Mouse (Mus musculus) liver, embryonic 15.5 days (tissue): ENCODE results near the gene Olfr1490. TPM values are rescaled to one million over a fixed set of nuclear protein-coding genes. Genes with fewer than 3 reads are reported as not detected.
"Not testable (repeated sequence)": the region's sequence is repeated elsewhere in the genome, so short reads cannot be mapped to it uniquely, and the experiment has no call there.

Source experiments
- ATAC-seq: fragments of 200-750 bp; cut with Nextera tagmentation; 2 replicates; pipeline ENCODE4 v1.8.0; 2017; ENCODE audit warnings: moderate number of reproducible peaks, mild to moderate bottlenecking, moderate library complexity; ENCODE audit not compliant: insufficient read depth
- H3K27ac ChIP-seq: fragments of 300-500 bp; sonication (generic); replicated peaks from 2 replicates; pipeline ENCODE4 v1.5.1; 2015; ENCODE audit warnings: mild to moderate bottlenecking, inconsistent platforms
- H3K27me3 ChIP-seq: fragments of 300-500 bp; sonication (generic); 2 replicates; pipeline ENCODE4 v1.6.1; 2015; ENCODE audit warnings: mild to moderate bottlenecking, inconsistent platforms
- H3K36me3 ChIP-seq: fragments of 300-500 bp; sonication (generic); replicated peaks from 2 replicates; pipeline ENCODE4 v1.6.1; 2015; ENCODE audit warnings: moderate library complexity, mild to moderate bottlenecking, inconsistent platforms
- H3K4me1 ChIP-seq: fragments of 300-500 bp; sonication (generic); replicated peaks from 2 replicates; pipeline ENCODE4 v1.6.1; 2015; ENCODE audit warnings: inconsistent platforms
- H3K4me2 ChIP-seq: fragments of 300-500 bp; sonication (generic); 2 replicates; pipeline ENCODE4 v1.6.1; 2015; ENCODE audit warnings: moderate library complexity, mild to moderate bottlenecking, inconsistent platforms
- H3K4me3 ChIP-seq: fragments of 300-500 bp; sonication (generic); replicated peaks from 2 replicates; pipeline ENCODE4 v1.5.1; 2015; ENCODE audit warnings: mild to moderate bottlenecking, inconsistent platforms
- H3K9ac ChIP-seq: fragments of 300-500 bp; sonication (generic); 2 replicates; pipeline ENCODE4 v1.6.1; 2015; ENCODE audit warnings: moderate library complexity, mild to moderate bottlenecking, inconsistent platforms
- H3K9me3 ChIP-seq: fragments of 300-500 bp; sonication (generic); replicated peaks from 2 replicates; pipeline ENCODE4 v1.6.1; 2016; ENCODE audit warnings: inconsistent platforms
- WGBS: fragments of 180-500 bp; shearing (Covaris S2); methylation state at CpG from one replicate; pipeline ENCODE4 v1.1.7; 2015; ENCODE audit warnings: mixed read lengths; ENCODE audit not compliant: insufficient replicate concordance; 5-methylcytosine and 5-hydroxymethylcytosine counted together
- microRNA-seq: library from miRNA; unstranded; fragments of <30 nt; microRNA quantifications from one replicate; pipeline ENCODE4, GENCODE M21; 2016
- polyA plus RNA-seq: library from polyadenylated mRNA; unstranded; fragments of >200 nt; fragmentation: Nextera tagmentation; extraction: Ambion mirVana; gene quantifications from 2 replicates; pipeline ENCODE4 v1.2.1, GENCODE M21; 2015

Olfr1490 gene
- polyA plus RNA-seq: not detected in 2 replicates

- no peak within 1 kb of the TSS for H3K27ac ChIP-seq
- H3K27me3 ChIP-seq: no peaks in the 10 kb centered on the region
- WGBS: 40% methylated on average over 1 of the region's 1 CpGs
- H3K4me2 ChIP-seq: no peak within 1 kb of the TSS
- no peak for ATAC-seq
- no peaks in the 10 kb centered on the region for H3K36me3 ChIP-seq
- H3K9me3 ChIP-seq: no peaks in the 10 kb centered on the region
- no peak within 1 kb of the TSS for H3K9ac ChIP-seq
- H3K4me3 ChIP-seq: no peak within 1 kb of the TSS
- H3K4me1 ChIP-seq: no peaks in the 10 kb centered on the region
Measured at GRCm38 (mm10) chr19:13650791-13651190, at the start of gene Olfr1490. Olfr1490 (plus strand) TSS chr19:13651091.

DNA sequence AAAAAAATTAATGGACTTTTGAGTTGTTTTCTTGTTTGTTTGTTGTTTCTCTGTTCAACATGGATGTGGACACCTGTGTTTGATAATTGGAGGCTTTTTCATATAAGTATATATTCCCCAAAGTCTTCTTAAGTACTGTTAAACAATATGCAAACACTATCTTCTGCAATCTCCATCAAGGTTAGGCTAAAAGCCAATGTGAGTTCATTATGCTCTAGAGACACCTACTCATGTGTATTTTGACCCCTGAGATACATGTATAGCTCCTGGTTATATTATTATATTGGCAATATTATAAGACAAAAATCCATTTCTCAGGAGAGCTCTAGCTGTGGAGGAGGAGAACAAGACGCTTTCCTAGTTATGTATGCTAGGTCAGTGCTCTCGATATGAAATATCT lies 33.8 kb upstream of the Olfr1490 start, which contains the start of gene Olfr1487:
Olfr1487 (plus strand) TSS at position 301 of the 400 bp plus-strand sequence.
- H3K4me3 ChIP-seq, H3K4me2 ChIP-seq, H3K4me1 ChIP-seq, H3K27me3 ChIP-seq, ATAC-seq, H3K9me3 ChIP-seq, H3K36me3 ChIP-seq, H3K9ac ChIP-seq, H3K27ac ChIP-seq: not testable (repeated sequence)
- WGBS: 75% methylated on average over 2 of the region's 2 CpGs

DNA sequence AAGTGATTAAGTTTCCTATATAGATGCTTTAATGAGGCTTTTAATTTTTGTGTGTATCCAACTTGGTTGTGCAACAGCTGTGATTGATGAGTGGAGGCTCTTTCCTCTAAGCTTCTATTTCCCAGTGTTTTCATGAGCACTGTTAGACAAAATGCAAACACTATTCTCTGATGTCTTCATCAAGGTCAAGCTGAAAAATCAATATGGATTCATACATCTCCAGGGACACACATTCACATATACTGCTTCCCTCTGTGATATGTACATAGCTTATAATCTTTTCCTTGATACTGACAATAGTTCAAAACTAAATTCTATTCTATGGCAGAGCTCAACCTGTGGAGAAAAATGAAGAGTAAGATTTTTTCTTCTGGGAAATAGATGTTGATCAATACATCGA lies 19.6 kb upstream of the Olfr1490 start, which contains the start of gene Olfr1489:
Olfr1489 (plus strand) TSS at position 301 of the 400 bp plus-strand sequence.
- Histone ChIP-seq H3K36me3 (no peaks in the 10 kb centered on the region), H3K4me2 (no peak within 1 kb of the TSS), H3K4me1 (no peaks in the 10 kb centered on the region), H3K27ac (no peak within 1 kb of the TSS), H3K9ac (no peak within 1 kb of the TSS), H3K4me3 (no peak within 1 kb of the TSS), H3K27me3 (no peaks in the 10 kb centered on the region), H3K9me3 (no peaks in the 10 kb centered on the region)
- ATAC-seq: no peak
- WGBS: 60% methylated on average over 1 of the region's 1 CpGs

- 54% methylated on average over 3 of the region's 3 CpGs for WGBS
- no peak for ATAC-seq
Measured at GRCm38 (mm10) chr19:13696968-13697367, 46.1 kb downstream of the Olfr1490 start, which contains the start of gene Olfr1491. Olfr1491 (plus strand) TSS chr19:13697268.

More at GRCm38 (mm10) chr19:13696968-13697367, 46.1 kb downstream of the Olfr1490 start, which contains the start of gene Olfr1491:
- Histone ChIP-seq H3K9me3 (no peaks in the 10 kb centered on the region), H3K27me3 (no peaks in the 10 kb centered on the region), H3K4me2 (no peak within 1 kb of the TSS), H3K4me1 (no peaks in the 10 kb centered on the region), H3K36me3 (no peaks in the 10 kb centered on the region), H3K9ac (no peak within 1 kb of the TSS), H3K4me3 (no peak within 1 kb of the TSS), H3K27ac (no peak within 1 kb of the TSS)

Small RNA genes within 50 kb of the gene (microRNA-seq; reads per million reads assigned to microRNA genes)
- not detected for gene Gm23931

Other genes with a start within 250 kb of the Olfr1490 start
- not detected in 2 replicates for gene Olfr1469, start 243.2 kb upstream of the Olfr1490 start, polyA plus RNA-seq
- not detected in 2 replicates for gene Olfr1471, start 207.7 kb upstream of the Olfr1490 start, polyA plus RNA-seq
- not detected in 2 replicates for gene Olfr1472, start 195.0 kb upstream of the Olfr1490 start, polyA plus RNA-seq
- not detected in 2 replicates for gene Olfr1474, start 181.5 kb upstream of the Olfr1490 start, polyA plus RNA-seq
- not detected in 2 replicates for gene Olfr1475, start 170.9 kb upstream of the Olfr1490 start, polyA plus RNA-seq
- gene Olfr1477, start 150.5 kb upstream of the Olfr1490 start, polyA plus RNA-seq: not detected in 2 replicates
- gene Olfr1480, start 123.2 kb upstream of the Olfr1490 start, polyA plus RNA-seq: not detected in 2 replicates
- gene Olfr1484, start 67.6 kb upstream of the Olfr1490 start, polyA plus RNA-seq: not detected in 2 replicates
- not detected in 2 replicates for gene Olfr1487, start 33.7 kb upstream of the Olfr1490 start, polyA plus RNA-seq
- not detected in 2 replicates for gene Olfr1489, start 19.5 kb upstream of the Olfr1490 start, polyA plus RNA-seq
- not detected in 2 replicates for gene Olfr1491, start 46.2 kb downstream of the Olfr1490 start, polyA plus RNA-seq
- gene Olfr1493-ps1, start 72.2 kb downstream of the Olfr1490 start, polyA plus RNA-seq: not detected in 2 replicates
- gene Olfr1494, start 88.6 kb downstream of the Olfr1490 start, polyA plus RNA-seq: not detected in 2 replicates
- gene Olfr1495, start 113.5 kb downstream of the Olfr1490 start, polyA plus RNA-seq: not detected in 2 replicates
- gene Olfr1496, start 126.8 kb downstream of the Olfr1490 start, polyA plus RNA-seq: not detected in 2 replicates
- gene Olfr1497, start 147.1 kb downstream of the Olfr1490 start, polyA plus RNA-seq: not detected in 2 replicates
- not detected in 2 replicates for gene Olfr1499, start 168.4 kb downstream of the Olfr1490 start, polyA plus RNA-seq
- not detected in 2 replicates for gene Olfr1500, start 179.4 kb downstream of the Olfr1490 start, polyA plus RNA-seq
- gene Olfr1501, start 199.6 kb downstream of the Olfr1490 start, polyA plus RNA-seq: not detected in 2 replicates
- not detected in 2 replicates for gene Olfr1502, start 210.7 kb downstream of the Olfr1490 start, polyA plus RNA-seq
- gene Olfr1504, start 246.8 kb downstream of the Olfr1490 start, polyA plus RNA-seq: not detected in 2 replicates